Mouse (Mus musculus): ENCODE measurements around the gene Mrtfb.

Gene Mrtfb

GRCm38 (mm10) chr16:13381771-13382170, 125.5 kb downstream of the Mrtfb start:
- in situ Hi-C loops (cut with MboI; ENCODE audit: low sequenced_read_pairs): no loop called here

DNA sequence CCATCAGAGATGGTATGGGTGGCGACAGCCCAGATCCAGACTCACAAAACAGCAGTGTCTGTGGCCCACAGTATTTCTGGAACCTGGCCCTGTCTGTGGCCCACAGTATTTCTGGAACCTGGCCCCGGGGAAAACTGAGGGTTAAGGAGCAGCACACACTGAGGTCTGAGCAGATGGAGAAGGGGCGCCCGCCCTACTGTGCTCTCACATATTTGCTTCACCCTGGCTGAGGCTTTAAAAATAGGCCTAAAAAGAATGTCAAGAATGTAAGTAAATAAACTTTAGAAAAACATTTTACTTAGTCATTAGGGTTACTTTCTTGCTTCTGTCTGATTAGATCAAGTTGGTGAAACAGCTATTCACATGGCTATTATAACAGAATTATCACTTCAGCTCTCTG, 131.0 kb downstream of the Mrtfb start:
- in situ Hi-C loops (cut with MboI; ENCODE audit: low sequenced_read_pairs): no loop called here

- in situ Hi-C loops (cut with MboI; ENCODE audit: low sequenced_read_pairs): no loop called here
Measured at GRCm38 (mm10) chr16:13400375-13400774, 144.1 kb downstream of the Mrtfb start.

GRCm38 (mm10) chr16:13401591-13401990, 145.3 kb downstream of the Mrtfb start:
- in situ Hi-C loops (cut with MboI; ENCODE audit: low sequenced_read_pairs): no loop called here

- in situ Hi-C loops (cut with MboI; ENCODE audit: low sequenced_read_pairs): no loop called here
Measured at GRCm38 (mm10) chr16:13404656-13405055, 148.4 kb downstream of the Mrtfb start.

GRCm38 (mm10) chr16:13405403-13405802, 149.1 kb downstream of the Mrtfb start:
- in situ Hi-C loops (cut with MboI; ENCODE audit: low sequenced_read_pairs): no loop called here

DNA sequence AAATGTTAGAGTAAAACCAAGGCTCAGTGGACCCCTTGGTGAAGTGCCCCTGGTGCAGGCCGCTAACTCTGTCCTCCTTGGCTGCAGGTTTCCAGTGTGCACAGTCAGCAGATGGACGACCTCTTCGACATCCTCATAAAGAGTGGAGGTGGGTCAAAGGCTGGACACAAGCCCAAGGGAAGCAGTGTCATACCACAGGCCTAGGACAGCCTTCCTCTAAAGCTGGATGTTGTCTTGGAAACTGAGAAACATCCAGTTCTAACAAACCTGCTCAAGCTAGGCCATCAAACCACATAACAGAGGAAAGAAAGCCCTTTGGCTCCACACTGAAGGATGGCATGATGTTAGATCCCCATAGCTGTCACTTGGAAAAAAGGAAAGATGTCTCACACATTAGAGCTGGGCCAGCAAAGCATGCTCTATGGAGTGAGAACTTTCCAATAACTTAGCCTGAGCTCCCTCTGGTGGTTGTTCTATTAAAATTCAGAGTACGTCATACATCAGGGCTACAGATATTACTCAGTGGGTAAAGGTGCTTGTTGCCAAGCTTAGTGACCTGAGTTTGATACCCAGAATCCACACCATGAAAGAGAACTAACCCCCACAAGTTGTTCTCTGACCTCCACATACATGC, 153.4 kb downstream of the Mrtfb start:
- in situ Hi-C loops (cut with MboI; ENCODE audit: low sequenced_read_pairs): no loop called here

DNA sequence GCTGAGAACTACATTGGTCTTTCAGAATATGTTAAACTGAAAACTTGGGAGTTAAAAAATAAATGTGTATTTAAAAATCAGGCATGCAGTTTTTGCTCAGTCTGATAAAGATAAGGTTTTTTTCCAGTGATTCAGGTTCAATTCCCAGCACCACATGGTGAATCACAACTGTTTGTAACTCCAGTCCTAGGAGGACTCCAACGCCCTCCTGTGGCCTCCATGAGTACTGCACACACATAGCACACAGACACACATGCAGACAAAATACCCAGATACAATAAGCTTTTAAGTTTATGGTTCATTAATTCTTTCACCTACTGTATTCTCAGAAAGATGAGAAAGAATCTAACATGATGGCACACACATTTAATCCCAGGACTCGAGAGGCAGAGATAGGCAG, 154.5 kb downstream of the Mrtfb start:
- in situ Hi-C loops (cut with MboI; ENCODE audit: low sequenced_read_pairs): no loop called here

- in situ Hi-C loops (cut with MboI; ENCODE audit: low sequenced_read_pairs): no loop called here
Measured at GRCm38 (mm10) chr16:13411531-13411930, 155.2 kb downstream of the Mrtfb start.

GRCm38 (mm10) chr16:13414566-13414965, 158.3 kb downstream of the Mrtfb start:
- in situ Hi-C loops (cut with MboI; ENCODE audit: low sequenced_read_pairs): no loop called here

GRCm38 (mm10) chr16:13414972-13415371, 158.7 kb downstream of the Mrtfb start:
- in situ Hi-C loops (cut with MboI; ENCODE audit: low sequenced_read_pairs): no loop called here

DNA sequence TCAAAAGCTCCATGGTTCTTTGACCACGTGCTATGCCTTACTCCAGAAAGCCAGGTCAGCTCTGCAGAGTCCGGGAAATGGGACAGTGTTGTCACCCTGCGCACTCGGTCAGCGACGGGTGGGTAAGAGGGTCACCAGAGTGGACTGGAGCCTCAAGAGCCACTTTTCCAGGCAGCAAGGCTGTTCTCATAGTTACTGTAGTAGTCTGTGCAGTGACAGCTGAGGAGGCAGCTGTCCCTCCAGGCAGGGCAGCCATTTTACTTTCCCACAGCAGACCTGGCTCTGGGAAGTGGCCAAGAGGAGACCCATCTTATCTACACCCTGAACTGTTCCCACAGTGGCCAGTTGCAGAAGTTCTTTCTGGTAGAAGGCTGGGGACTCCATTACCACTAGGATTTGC, 159.2 kb downstream of the Mrtfb start:
- in situ Hi-C loops (cut with MboI; ENCODE audit: low sequenced_read_pairs): no loop called here

DNA sequence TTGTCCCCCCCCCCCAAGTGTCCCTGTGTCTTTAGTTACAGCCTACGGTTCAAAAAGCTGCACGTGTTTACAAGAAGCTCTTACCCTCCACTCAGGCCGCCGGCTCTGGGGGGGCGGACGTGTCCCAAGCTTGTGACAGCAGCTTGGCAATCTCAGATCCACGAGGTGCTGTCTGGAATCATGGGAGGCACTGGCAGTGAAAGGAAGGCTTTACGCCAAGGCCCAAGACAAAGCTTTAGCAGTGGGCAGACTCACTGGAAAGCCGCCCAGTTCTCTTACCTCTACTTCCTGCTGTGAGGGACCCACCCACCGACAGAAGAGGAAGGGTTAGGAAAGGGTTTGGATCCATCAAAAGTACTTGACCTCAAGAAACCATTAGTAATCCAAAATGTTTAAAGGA, 160.2 kb downstream of the Mrtfb start:
- in situ Hi-C loops (cut with MboI; ENCODE audit: low sequenced_read_pairs): no loop called here

DNA sequence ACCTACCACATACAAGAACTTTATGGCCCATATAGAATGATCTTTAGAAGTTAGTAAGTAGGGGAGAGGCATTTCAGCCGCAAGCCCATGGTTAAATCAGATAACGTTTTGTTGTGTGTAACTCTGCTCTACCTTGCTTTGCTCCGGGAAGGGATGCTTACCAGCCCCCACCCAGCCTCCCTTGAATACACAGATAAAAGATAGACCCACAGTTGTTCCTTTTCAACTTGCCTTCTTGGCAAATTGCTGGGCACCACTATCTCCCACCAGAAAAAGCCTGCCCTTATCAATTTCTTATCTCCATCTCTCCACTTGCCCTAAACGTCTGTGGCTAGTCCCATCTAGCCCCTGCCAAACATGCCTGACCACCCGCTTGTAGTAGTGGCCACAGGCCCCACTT, 161.6 kb downstream of the Mrtfb start:
- in situ Hi-C loops (cut with MboI; ENCODE audit: low sequenced_read_pairs): no loop called here

- in situ Hi-C loops (cut with MboI; ENCODE audit: low sequenced_read_pairs): no loop called here
Measured at GRCm38 (mm10) chr16:13419752-13420151, 163.5 kb downstream of the Mrtfb start.

DNA sequence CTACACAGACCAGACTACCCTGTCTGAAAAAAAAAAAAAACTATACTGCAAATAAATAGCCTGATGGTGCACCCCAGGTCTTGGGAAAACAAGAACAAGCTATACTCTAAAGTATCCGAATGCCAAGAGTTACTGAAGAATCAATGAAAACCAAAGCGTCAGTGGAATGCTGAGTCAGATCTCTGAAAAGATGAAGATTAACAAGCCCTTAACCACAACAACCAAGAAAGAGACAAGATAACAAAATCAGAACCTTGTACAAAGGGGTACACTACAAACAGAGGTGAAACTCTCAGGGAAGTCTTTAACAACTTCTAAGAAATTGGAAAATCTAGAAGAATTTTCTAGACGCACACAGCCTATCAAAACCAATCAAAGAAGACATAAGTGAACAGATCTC, 166.2 kb downstream of the Mrtfb start:
- in situ Hi-C loops (cut with MboI; ENCODE audit: low sequenced_read_pairs): no loop called here

- in situ Hi-C loops (cut with MboI; ENCODE audit: low sequenced_read_pairs): no loop called here
Measured at GRCm38 (mm10) chr16:13423587-13424355, 167.5 kb downstream of the Mrtfb start.

- in situ Hi-C loops (cut with MboI; ENCODE audit: low sequenced_read_pairs): no loop called here
Measured at GRCm38 (mm10) chr16:13425804-13426203, 169.5 kb downstream of the Mrtfb start.

DNA sequence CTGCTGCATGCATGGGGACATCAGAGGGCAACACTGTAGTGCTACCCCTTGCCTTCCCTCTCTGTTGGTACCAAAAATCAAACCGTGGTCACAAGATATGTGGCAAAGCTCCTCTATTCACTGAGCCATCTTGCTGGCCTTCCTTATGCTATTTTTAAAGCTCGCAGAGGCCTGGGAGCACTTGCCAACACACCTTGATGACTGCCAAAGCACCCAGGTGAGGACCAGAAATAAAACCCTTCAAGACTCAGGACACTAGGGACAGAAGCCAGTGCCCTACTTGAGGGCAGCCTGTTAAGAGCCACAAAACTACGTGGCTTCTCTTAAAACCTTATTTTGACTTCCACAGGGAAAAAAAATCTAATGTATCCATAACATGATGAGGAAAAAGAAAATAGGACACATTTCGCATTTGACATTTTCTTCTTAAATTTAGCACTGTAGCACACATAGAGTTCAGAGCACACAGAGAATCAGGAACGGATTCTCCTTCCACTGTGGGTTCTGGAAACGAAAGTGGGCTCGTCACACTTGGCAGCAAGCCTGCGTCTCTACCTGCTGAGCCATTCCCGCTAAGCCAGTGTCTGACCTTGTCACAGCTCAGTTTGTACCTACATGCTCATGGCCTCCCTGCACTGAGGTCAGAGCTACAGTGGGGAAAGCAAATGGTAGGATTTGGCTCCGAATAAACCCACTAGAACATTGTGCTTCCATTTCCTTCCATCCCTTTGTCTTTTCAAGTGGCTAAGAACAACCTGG, 170.7 kb downstream of the Mrtfb start:
- in situ Hi-C loops (cut with MboI; ENCODE audit: low sequenced_read_pairs): no loop called here

DNA sequence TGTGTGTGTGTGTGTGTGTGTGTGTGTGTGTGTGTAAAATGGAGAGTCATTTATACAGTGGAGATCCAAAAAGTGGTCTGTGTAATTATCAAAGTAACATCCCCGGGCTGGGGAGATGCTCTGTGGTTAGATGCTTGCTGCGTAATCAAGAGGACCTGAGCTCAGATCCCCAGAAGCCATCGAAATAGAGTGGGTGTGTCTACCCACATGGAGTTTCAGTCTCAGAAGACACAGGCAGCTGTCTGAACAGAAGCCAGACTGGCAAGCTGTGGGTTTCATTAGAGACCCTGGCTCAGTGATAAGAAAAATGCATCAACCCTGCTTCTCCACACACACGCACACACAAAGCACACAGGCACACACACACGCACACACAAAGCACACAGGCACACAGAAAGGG, 171.8 kb downstream of the Mrtfb start:
- in situ Hi-C loops (cut with MboI; ENCODE audit: low sequenced_read_pairs): no loop called here

- in situ Hi-C loops (cut with MboI; ENCODE audit: low sequenced_read_pairs): no loop called here
Measured at GRCm38 (mm10) chr16:13428806-13429205, 172.5 kb downstream of the Mrtfb start.

All from CH12F3 (cell line).